Mouse (Mus musculus) stomach, postnatal 0 days (tissue): ENCODE results near the gene Kl.

Source experiments
- CTCF ChIP-seq: IDR thresholded peaks from 2 replicates; pipeline ENCODE4 v1.5.1; 2016; ENCODE audit warnings: antibody characterized with exemption, low read depth, mild to moderate bottlenecking, moderate library complexity
- EP300 ChIP-seq: optimal IDR thresholded peaks from 2 replicates; pipeline ENCODE3; 2016; ENCODE audit warnings: antibody characterized with exemption

- TF ChIP-seq CTCF = no peak
- TF ChIP-seq EP300 = no peak
These were observed 71.1 kb downstream of the Kl start for GRCm38 (mm10) chr5:151023461-151023860.
